Mouse (Mus musculus) brown adipose tissue, adult 24 weeks (tissue): ENCODE measurements around the gene Fam114a1. TPM values are rescaled to one million over a fixed set of nuclear protein-coding genes. Genes with fewer than 3 reads are reported as not detected.

ENCODE experiments used
- polyA plus RNA-seq: library from polyadenylated mRNA; stranded (reverse); fragments of >200 nt; gene quantifications from 2 replicates; pipeline ENCODE4 v1.2.4, GENCODE M21; 2012; ENCODE audit not compliant: missing spikeins, insufficient read depth, insufficient read length

The Fam114a1 gene
- polyA plus RNA-seq, 1 experiment = 13.2 TPM

Other genes with a start within 250 kb of the Fam114a1 start
- 23.1 and 33.5 TPM in 2 replicates for gene Klf3, start 166.7 kb upstream of the Fam114a1 start, polyA plus RNA-seq
- 2.4 TPM in 1 of 2 replicates, not detected in the other for gene Tlr1, start 36.5 kb upstream of the Fam114a1 start, polyA plus RNA-seq
- gene Tlr6, start 10.0 kb upstream of the Fam114a1 start, polyA plus RNA-seq = not detected in 2 replicates
- gene Tmem156, start 122.1 kb downstream of the Fam114a1 start, polyA plus RNA-seq = not detected in 2 replicates
- 33.9 and 41.4 TPM in 2 replicates for gene Klhl5, start 137.5 kb downstream of the Fam114a1 start, polyA plus RNA-seq
- gene Wdr19, start 229.6 kb downstream of the Fam114a1 start, polyA plus RNA-seq = 2.0 and 2.2 TPM in 2 replicates